Mouse (Mus musculus) lung, postnatal 0 days (tissue): ENCODE results near the gene Hist1h2bj.

Source experiments
- CTCF ChIP-seq: IDR thresholded peaks from 2 replicates; pipeline ENCODE4 v1.5.1; 2016; ENCODE audit warnings: antibody characterized with exemption, mild to moderate bottlenecking
- EP300 ChIP-seq: IDR thresholded peaks from 2 replicates; pipeline ENCODE4 v1.6.1; 2016; ENCODE audit warnings: antibody characterized with exemption, mild to moderate bottlenecking, control low read depth

- TF ChIP-seq CTCF (no peak), EP300 (no peak)
Observed at GRCm38 (mm10) chr13:22026058-22027031, 16.7 kb upstream of the Hist1h2bj start.
